Mouse (Mus musculus) testis, adult 2 months (tissue): ENCODE results near the gene Galnt6. TPM values are rescaled to one million over a fixed set of nuclear protein-coding genes. Genes with fewer than 3 reads are reported as not detected.

ENCODE experiments used
- H3K27ac ChIP-seq: fragments of 200-500 bp; 2 replicates; pipeline ENCODE4 v1.5.1; 2012; ENCODE audit warnings: low read depth, low read length; ENCODE audit not compliant: control insufficient read depth, insufficient read depth
- H3K27me3 ChIP-seq: fragments of 200-500 bp; 2 replicates; pipeline ENCODE4 v1.6.1; 2012; ENCODE audit warnings: mild to moderate bottlenecking, low read length, moderate library complexity; ENCODE audit not compliant: control insufficient read depth, insufficient read depth
- H3K36me3 ChIP-seq: fragments of 200-500 bp; 2 replicates; pipeline ENCODE4 v1.6.1; 2012; ENCODE audit warnings: mild to moderate bottlenecking, low read length; ENCODE audit not compliant: control insufficient read depth, insufficient read depth
- H3K4me1 ChIP-seq: fragments of 200-500 bp; 2 replicates; pipeline ENCODE4 v1.6.1; 2012; ENCODE audit warnings: low read length; ENCODE audit not compliant: control insufficient read depth, insufficient read depth
- H3K4me3 ChIP-seq: fragments of 200-500 bp; 2 replicates; pipeline ENCODE4 v1.5.1; 2012; ENCODE audit warnings: low read depth, mild to moderate bottlenecking, low read length, moderate library complexity, mixed read lengths; ENCODE audit not compliant: control insufficient read depth
- CTCF ChIP-seq: fragments of 200-500 bp; IDR thresholded peaks from 2 replicates; pipeline ENCODE4 v1.5.1; 2012; ENCODE audit warnings: low read depth, mild to moderate bottlenecking, inconsistent platforms, low read length, moderate library complexity; ENCODE audit not compliant: control insufficient read depth, insufficient read depth, insufficient replicate concordance
- POLR2A ChIP-seq: fragments of 200-500 bp; IDR thresholded peaks from 2 replicates; pipeline ENCODE4 v1.6.1; 2012; ENCODE audit warnings: low read depth, mild to moderate bottlenecking, inconsistent platforms, low read length, moderate library complexity; ENCODE audit not compliant: control insufficient read depth
- polyA plus RNA-seq: library from polyadenylated mRNA; depleted of rRNA; stranded (reverse); fragments of >200 nt; gene quantifications from 2 replicates; pipeline ENCODE4 v1.2.3, GENCODE M21; 2012

Gene Galnt6
- polyA plus RNA-seq, 1 experiment: 0.78 TPM

DNA sequence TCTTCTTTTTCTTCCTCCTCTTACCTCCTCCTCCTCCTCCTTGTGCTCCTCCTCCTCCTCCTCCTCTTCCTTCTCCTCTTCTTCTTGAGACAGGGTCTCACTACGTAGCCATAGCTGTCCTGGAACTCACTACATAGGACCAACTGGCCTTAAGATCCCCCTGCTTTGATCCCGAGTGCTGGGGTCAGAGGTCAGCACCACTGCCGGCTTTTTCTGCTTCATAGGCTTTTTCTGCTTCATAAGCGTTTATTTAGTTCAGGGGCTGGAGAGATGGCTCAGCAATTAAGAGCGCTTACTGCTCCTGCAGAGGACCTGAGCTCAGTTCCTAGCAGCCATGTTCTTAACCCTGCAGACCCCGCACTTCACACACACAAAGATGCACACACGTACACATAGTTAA, 47.4 kb downstream of the Galnt6 start:
- Histone ChIP-seq H3K36me3 (no peaks in the 10 kb centered on the region), H3K27ac (no peak overlapping the region), H3K4me1 (peaks cover 2% of the 10 kb centered on the region), H3K4me3 (no peak overlapping the region), H3K27me3 (no peaks in the 10 kb centered on the region)
- no peak for TF ChIP-seq POLR2A
- no peak for TF ChIP-seq CTCF

DNA sequence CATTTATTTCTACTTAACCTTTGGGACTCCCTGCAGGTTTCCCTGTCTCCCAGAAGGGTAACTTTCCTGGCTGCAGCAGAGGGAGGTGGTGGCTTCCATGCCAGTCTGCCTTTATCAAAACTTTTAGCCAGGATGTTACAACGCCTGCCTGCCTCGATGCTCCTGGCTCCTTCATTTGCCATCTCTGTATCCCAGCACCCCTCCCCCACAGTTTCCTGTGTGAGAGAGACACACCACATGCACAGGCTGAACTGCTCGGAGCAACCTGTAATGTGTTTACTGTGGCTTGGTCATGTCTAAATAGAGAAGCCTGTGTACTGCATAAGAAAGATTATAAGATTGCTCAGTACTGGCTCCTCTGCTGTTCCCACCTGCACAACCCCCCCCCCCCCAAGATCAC, 48.8 kb downstream of the Galnt6 start:
- Histone ChIP-seq H3K27me3 (no peaks in the 10 kb centered on the region), H3K4me1 (peaks cover 2% of the 10 kb centered on the region), H3K27ac (no peak overlapping the region), H3K4me3 (no peak overlapping the region), H3K36me3 (no peaks in the 10 kb centered on the region)
- TF ChIP-seq CTCF: no peak
- no peak for TF ChIP-seq POLR2A

DNA sequence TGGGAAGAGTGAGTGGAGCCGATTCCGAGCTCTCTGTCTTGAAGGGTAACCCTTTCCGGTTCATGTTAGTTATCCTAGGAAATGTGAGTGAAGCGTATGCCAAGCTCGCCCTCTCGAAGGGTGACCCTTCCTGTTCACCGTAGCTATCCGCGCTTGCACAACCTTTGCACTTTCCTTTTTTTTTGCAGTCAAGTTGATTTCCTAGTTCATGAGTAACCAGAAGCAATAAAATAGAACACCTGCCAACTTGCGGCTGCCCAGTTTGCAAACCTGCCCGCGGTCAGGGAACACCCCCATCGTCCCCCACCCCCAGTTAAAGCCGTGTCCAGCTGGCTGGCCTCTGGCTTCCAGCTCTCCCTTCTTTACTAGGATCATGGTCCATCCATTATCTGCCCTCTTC, 50.2 kb downstream of the Galnt6 start:
- TF ChIP-seq CTCF (peak; percentile 15; the same call in 1 of the 2 replicates), POLR2A (no peak)
- Histone ChIP-seq H3K4me1 (no peaks in the 10 kb centered on the region; the same call in none of the 2 replicates), H3K27ac (no peak overlapping the region)

DNA sequence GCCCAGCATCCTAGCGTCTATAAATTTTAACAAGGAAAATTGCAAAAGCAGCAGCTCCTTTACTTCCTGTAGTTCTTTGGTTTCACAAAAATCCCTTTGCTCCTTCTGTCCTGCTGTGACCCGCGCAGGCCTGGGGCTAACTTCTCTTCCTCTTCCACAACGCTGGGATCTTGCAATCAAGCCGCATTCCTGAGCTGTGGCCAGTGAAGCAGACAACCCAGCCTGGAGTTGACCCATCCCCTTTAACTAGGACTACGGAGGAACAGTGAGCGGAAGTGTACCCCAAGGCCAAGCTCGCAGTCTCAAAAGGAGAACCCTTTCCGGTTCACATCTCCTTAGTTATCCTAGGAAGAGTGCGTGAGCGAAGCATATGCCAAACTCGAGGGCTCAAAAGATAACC, 50.6 kb downstream of the Galnt6 start:
- Histone ChIP-seq H3K4me1 (no peaks in the 10 kb centered on the region; the same call in none of the 2 replicates), H3K4me3 (no peak overlapping the region), H3K36me3 (no peaks in the 10 kb centered on the region), H3K27ac (no peak overlapping the region), H3K27me3 (no peaks in the 10 kb centered on the region)
- TF ChIP-seq CTCF (no peak), POLR2A (no peak)

More for the DNA sequence above, 50.2 kb downstream of the Galnt6 start:
- Histone ChIP-seq H3K36me3 (no peaks in the 10 kb centered on the region), H3K4me3 (no peak overlapping the region), H3K27me3 (no peaks in the 10 kb centered on the region)

DNA sequence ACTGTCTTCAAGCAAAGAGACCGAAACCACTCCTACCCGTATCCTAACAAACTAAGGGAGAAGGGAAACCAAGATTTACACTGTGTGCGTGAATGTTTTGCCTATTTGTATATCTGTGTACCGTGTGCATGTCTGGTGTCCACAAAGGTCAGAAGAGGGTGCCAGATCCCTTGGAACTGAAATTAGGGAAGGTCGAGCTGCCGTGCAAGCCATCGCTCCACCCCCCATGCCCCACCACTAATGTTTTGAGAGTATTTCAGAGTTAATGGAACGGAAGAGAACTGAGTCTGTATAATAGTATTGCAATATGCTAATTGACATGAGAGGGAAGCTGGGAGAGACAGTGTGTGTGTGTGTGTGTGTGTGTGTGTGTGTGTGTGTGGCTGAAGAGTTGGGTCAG, 51.5 kb downstream of the Galnt6 start:
- no peaks in the 10 kb centered on the region for H3K36me3 ChIP-seq
- H3K27me3 ChIP-seq: no peaks in the 10 kb centered on the region
- no peaks in the 10 kb centered on the region; the same call in 1 of the 2 replicates for H3K4me1 ChIP-seq
- no peak for TF ChIP-seq CTCF
- no peak for TF ChIP-seq POLR2A
- no peak overlapping the region for H3K4me3 ChIP-seq
- H3K27ac ChIP-seq: no peak overlapping the region

DNA sequence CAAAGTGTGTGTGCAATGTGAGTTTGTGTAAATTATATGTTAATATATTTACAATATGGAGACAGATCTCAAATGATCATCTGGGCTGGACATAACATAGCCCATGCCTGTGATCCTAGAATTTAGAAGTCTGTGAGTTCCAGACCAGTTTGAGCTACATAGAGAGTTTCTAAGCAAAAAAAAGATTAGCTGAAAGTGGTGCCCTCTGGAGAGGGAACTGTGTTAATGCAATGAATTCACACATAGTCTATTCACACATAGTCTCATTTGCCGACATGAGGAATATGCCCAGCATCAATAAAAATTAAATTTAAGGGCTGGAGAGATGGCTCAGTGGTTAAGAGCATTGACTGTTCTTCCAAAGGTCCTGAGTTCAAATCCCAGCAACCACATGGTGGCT, 52.7 kb downstream of the Galnt6 start:
- Histone ChIP-seq H3K4me3 (no peak overlapping the region), H3K36me3 (no peaks in the 10 kb centered on the region), H3K27ac (no peak overlapping the region), H3K27me3 (no peaks in the 10 kb centered on the region), H3K4me1 (no peaks in the 10 kb centered on the region; the same call in 1 of the 2 replicates)
- TF ChIP-seq POLR2A (no peak), CTCF (no peak)

DNA sequence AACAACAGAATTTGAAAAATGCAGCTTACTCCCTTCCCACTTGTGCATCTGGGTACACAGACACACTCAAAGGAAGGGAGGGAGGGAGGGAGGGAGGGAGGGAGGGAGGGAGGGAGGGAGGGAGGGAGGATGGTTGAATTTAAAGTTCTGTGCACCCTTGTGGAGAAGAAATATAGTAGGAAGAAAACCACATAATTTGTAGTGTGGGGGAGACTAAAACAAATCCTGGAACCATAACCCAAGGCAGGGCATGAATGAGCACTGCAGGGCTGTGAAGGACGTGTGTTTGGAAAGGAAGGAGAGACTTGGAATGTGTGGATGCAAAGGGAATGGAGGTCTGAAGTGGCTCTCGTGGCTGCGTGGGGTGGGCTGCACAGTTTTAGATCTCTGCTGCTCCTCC, 53.7 kb downstream of the Galnt6 start:
- TF ChIP-seq CTCF (no peak), POLR2A (no peak)
- H3K4me3 ChIP-seq: no peak overlapping the region
- H3K27me3 ChIP-seq: no peaks in the 10 kb centered on the region
- no peak overlapping the region for H3K27ac ChIP-seq
- no peaks in the 10 kb centered on the region; the same call in 1 of the 2 replicates for H3K4me1 ChIP-seq
- no peaks in the 10 kb centered on the region for H3K36me3 ChIP-seq

DNA sequence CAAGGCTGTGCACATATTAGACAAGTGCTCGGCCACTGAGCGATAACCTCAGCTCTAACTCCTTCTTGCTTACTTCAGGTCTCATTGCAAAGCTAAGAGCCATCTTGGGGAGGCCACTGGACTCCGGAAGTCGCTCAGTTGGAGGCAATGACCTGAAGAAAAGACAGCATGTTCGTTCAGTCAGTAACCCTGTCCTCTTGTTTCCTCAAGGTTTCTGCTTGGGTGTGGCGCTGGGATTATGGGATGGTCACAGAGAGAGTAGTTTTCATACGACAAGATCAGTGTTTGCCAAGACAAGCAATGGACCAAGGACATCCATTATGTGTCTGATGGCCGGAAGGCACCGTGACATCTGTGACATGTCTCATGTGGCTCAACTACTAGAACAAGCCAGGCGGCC, 54.6 kb downstream of the Galnt6 start:
- H3K27me3 ChIP-seq: no peaks in the 10 kb centered on the region
- no peak overlapping the region for H3K4me3 ChIP-seq
- peaks cover 4% of the 10 kb centered on the region for H3K4me1 ChIP-seq
- no peaks in the 10 kb centered on the region for H3K36me3 ChIP-seq
- TF ChIP-seq POLR2A (no peak), CTCF (no peak)
- no peak overlapping the region for H3K27ac ChIP-seq
